Comparison of ENCODE assay signal across 8 mouse cellular contexts in the genomic region with DNA sequence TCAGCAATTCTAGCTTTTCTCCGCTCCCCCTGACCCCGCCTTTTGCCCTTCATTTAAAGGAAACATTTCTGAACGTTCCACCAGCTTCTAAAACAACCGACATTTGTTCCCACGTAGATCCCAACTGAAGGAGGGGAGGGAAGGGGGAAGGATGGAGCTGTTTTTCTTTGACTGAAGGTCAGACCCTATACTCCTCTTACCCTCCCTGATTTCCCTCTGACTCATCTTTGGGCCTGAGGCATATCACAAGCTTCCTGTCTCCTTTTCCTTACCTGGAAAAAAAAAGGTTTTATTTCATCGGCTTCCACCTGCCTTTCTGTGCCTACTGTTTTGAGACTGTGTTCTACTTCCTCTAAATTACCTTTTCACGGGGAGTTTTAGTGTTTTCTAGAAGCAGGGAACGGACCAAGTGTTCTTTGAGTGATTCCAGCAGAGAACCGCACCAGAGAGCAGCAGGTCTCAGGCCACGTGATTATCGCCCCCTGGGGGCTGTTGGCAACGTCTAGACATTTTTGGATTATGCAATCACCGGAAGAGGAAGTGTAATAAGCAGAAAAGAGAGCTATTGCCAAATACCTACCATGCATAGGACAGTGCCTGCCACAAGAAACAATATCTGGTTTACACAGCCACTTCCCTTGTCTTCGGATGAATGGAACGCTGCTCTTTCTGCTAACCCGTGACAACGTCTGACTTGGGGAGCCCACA.
DNase-seq lines count a peak whose midpoint lies in the region; TF ChIP-seq lines count a peak whose summit lies in the region.

No protein-coding gene starts in this region.

- no peaks in the 10 kb centered on the region for H3K36me3 ChIP-seq in heart, adult 2 months (ENCODE audit: control insufficient read depth, insufficient read depth, low read length)

- no peak overlapping the region for H3K9ac ChIP-seq in heart, adult 2 months (ENCODE audit: low read depth, low read length)

- no peak overlapping the region for H3K27ac ChIP-seq in heart, adult 2 months

- TF ChIP-seq EP300 in heart, adult 2 months (IDR thresholded peaks at IDR 0.05; ENCODE audit: insufficient read depth, low read depth, low read length) = no peak

- intact Hi-C loops in left cerebral cortex, postnatal 25 days (cut with DNase I) = no loop called here
- intact Hi-C loops in left cerebral cortex, postnatal 36 days (cut with DNase I) = no loop called here
- intact Hi-C loops in heart, adult 2 months (cut with DNase I) = no loop called here

- peak; percentile 14; the same call in 1 of the 2 replicates for TF ChIP-seq CTCF in heart, adult 2 months (IDR thresholded peaks at IDR 0.05)

- DNase-seq in left cerebral cortex, postnatal 25 days (ENCODE audit: low spot score in 2 of 2) = peak; percentile 13 to 24
- DNase-seq in left cerebral cortex, postnatal 36 days (ENCODE audit: low spot score in 2 of 2) = no peak
- DNase-seq in c-Kit-positive CD71-negative TER-119-negative erythroid progenitor cells, embryonic 14.5 days (ENCODE audit: low read depth) = peak; percentile 82
- DNase-seq in heart, adult 2 months = peak; percentile 54 to 65
- DNase-seq in kidney, adult 9 months = peak; percentile 81
- DNase-seq in lung, postnatal 14 days = peak; percentile 56
- peak; percentile 8 for DNase-seq in spleen, adult 12 weeks (ENCODE audit: low spot score)
- DNase-seq in urinary bladder, adult 2 months (ENCODE audit: low spot score) = no peak

- no peak overlapping the region for H3K4me3 ChIP-seq in heart, adult 2 months

- no peak for TF ChIP-seq POLR2A in heart, adult 2 months (IDR thresholded peaks at IDR 0.05; ENCODE audit: insufficient read depth, low read depth, low read length)

- 33% methylated on average over 17 of the region's 17 CpGs for WGBS in heart, adult 2 months

- H3K27me3 ChIP-seq in heart, adult 2 months (ENCODE audit: control insufficient read depth, insufficient read depth, low read length) = no peaks in the 10 kb centered on the region

- peaks cover 2% of the 10 kb centered on the region for H3K4me1 ChIP-seq in heart, adult 2 months (ENCODE audit: control insufficient read depth, insufficient read depth, low read length)

- H3K79me2 ChIP-seq in heart, adult 2 months (replicated peaks; ENCODE audit: control insufficient read depth, insufficient read depth, low read length) = no peaks in the 10 kb centered on the region

Comparison
In these comparisons a context has a peak if more than half of its experiments do, and no peak if none do; other contexts are left out.
1. DNase-seq: peak in left cerebral cortex, postnatal 25 days (2 of 2), c-Kit-positive CD71-negative TER-119-negative erythroid progenitor cells, embryonic 14.5 days (single experiment), heart, adult 2 months (2 of 2), kidney, adult 9 months (single experiment), lung, postnatal 14 days (single experiment) and spleen, adult 12 weeks (single experiment); none in left cerebral cortex, postnatal 36 days (0 of 2) and urinary bladder, adult 2 months (single experiment).